Mouse (Mus musculus) heart, adult 11 months (tissue): ENCODE results near the gene Rnaset2a.
"Not testable (repeated sequence)": the region's sequence is repeated elsewhere in the genome, so short reads cannot be mapped to it uniquely, and the experiment has no call there.

ENCODE experiments used
- DNase-seq: peaks from one replicate; pipeline ENCODE4 v3.0.0; 2022

Rnaset2a gene

DNA sequence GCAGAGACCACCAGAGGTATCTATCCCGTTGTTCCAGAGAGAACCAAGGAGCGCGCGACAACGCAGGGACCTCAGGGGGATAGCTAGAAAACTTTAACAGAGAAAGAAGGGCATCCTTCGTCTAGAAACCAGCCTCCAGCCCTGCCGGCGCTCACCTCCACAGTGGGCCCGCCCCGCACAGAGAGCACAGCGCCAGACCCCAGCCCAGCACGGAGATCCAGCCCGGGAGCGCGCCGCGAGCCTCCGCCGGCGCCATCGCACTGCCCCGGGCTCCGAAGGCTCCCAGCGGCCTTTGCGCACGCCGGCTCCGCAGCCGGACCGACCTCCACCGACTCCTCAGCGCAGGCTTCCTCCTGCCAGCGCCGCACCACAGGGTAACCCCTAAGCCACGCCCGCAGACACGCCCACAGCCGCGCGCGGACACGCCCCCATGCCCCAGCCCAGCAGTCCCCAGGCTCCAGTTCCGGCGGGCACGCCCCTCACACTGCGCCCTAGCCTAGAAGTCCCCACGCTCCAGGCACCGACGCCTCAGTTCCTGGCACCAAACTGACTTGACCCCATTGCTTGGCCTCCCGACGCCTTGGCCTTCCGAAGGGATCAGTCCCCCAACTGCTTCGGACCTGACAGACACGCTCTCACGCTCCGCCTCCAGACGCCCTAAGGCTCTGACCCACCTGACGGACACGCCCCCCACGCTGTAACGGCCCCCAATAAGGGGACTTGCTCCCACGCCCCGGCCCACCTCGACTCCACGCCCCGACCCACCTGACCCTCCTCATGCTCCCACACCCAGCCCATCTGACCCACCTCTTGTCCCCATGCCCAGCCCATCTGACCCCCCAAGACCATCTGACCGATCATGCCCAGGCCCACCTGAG is at the start of gene Rnaset2a, which contains the start of gene Gm49673:
Gene Rnaset2a (minus strand): TSS at position 659 of the 878 bp plus-strand sequence.
Gene Gm49673 (minus strand): TSS at position 350 of the 878 bp plus-strand sequence.
- DNase-seq: peak; percentile 97

- DNase-seq: no peak
Measured at GRCm38 (mm10) chr17:8197652-8198051, 49.8 kb upstream of the Rnaset2a start.

GRCm38 (mm10) chr17:8195685-8196376 is 47.9 kb upstream of the Rnaset2a start:
- peak; percentile 91 for DNase-seq

DNA sequence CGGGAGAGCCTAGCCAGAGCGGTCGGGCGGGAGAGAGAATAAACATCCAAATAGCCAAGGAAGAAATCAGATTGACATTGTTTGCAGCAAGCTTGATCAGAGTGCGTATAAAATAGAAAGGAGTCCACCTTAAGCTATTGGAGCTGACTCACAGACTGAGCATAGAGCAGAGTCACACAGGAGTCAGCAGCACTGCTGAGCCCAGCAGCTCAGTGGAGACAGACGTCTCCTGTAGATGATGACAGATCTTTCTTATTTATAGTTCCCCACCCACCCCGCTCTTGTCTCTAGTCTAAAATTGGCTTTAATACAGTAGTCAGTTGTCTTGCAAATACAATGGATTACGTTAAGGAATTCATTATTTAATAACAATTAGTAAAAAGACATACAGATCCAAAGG is 45.8 kb upstream of the Rnaset2a start:
- no peak for DNase-seq

- peak; percentile 81 for DNase-seq
Measured at GRCm38 (mm10) chr17:8184217-8184616, 36.3 kb upstream of the Rnaset2a start.

DNA sequence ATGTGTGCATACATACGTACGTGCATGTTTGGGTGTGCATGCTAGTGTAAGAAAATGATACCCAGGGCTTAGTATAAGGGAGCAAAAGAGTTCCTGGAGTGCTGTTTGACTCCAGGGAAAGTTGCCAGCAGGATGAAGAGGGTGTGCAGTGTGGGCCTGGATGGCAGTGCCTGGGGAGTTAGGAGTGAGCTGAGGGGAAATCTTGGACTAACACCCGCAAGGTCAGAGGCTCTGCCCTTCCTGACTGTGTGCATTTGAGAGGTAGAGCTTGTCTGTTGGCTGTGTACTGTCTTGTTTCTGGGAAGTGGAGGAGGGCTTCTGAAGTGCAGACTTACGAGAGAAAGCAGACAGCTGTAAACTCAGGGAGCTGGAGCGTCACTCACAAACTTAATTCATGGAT is 35.9 kb upstream of the Rnaset2a start:
- DNase-seq: peak; percentile 89

GRCm38 (mm10) chr17:8177090-8177489 is 29.2 kb upstream of the Rnaset2a start:
- no peak for DNase-seq

DNA sequence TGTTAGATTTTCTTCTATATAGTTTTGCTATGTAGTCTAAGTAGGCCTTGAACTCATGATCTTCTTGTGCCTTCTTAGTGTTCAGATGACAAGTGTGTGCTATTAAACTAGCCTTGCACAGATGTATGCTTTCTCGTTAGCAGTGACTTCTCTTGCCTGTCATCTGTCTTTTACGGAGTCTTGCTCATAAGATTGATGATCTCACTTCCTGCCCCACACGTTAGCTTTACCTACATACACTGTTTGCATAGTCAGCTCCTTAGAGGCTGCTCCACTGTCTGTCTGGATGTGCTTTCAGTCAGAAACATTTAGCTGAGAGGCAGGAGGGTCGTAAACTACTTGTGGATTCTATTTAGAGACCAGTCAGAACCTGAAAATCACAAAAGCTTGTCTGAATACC is 23.2 kb upstream of the Rnaset2a start:
- DNase-seq: no peak

DNA sequence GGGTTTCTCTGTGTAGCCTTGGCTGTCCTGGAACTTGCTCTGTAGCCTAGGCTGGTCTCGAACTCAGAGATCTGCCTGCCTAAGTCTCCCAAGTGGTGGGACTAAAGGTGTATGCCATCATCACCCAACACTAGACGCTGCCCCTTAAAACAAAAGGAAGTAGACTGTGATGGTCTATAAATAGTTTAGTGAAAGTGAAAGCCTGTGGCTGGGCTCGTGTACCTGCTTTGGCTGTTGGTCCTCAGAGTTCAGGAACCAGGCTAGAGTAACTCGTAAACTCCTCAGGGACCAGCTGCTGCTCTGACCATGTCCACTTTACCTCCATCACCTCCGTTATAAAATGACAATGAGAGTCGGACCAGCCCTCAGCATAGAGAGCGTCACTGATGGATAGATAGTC is 22.4 kb upstream of the Rnaset2a start:
- DNase-seq: no peak

- DNase-seq: peak; percentile 95
Measured at GRCm38 (mm10) chr17:8167436-8167835, 19.5 kb upstream of the Rnaset2a start.

GRCm38 (mm10) chr17:8166454-8166853 is 18.6 kb upstream of the Rnaset2a start:
- DNase-seq: not testable (repeated sequence)

DNA sequence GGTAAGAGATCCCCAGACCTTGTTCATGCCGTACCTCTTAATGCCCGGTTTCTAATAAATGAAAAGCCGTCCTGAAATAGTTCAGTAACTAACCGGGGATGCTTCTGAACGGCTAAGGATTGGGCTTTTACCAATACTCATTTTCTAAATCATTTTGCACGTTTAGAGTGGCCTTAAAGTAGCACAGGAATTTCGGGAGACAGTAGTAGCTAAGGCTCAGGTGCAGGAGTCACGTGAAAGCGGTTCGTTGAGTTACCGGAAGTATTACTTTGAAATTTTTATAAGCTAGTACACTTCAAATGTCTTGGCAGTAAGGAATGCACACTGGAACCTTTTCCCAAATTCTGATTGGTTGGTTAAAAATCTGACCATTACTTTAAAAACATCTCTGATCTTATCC is 18.1 kb upstream of the Rnaset2a start:
- not testable (repeated sequence) for DNase-seq

DNA sequence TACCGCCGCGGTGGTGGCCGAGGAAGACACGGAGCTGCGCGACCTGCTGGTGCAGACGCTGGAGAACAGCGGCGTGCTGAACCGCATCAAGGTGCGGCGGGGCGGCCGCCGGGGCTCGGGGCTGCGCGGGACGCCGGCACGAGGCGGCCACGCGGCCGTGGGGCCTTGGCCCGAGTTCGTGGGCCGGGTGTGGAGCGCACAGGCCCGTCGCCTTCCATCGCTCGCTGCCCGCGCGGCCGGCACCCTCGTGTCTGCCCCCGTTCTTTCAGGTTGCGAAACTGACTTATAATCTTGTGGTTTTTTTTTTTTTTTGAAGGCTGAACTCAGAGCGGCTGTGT is 17.7 kb upstream of the Rnaset2a start:
- DNase-seq: peak; percentile 96

GRCm38 (mm10) chr17:8164701-8165607 is 17.1 kb upstream of the Rnaset2a start, which contains the start of gene Fgfr1op:
Gene Fgfr1op (plus strand): TSS chr17:8165501.
- DNase-seq: peak; percentile 98

GRCm38 (mm10) chr17:8160969-8161368 is 13.1 kb upstream of the Rnaset2a start:
- not testable (repeated sequence) for DNase-seq

- DNase-seq: peak; percentile 90
Measured at GRCm38 (mm10) chr17:8158627-8159026, 10.7 kb upstream of the Rnaset2a start.

GRCm38 (mm10) chr17:8155982-8156381 is 8.1 kb upstream of the Rnaset2a start:
- not testable (repeated sequence) for DNase-seq

DNA sequence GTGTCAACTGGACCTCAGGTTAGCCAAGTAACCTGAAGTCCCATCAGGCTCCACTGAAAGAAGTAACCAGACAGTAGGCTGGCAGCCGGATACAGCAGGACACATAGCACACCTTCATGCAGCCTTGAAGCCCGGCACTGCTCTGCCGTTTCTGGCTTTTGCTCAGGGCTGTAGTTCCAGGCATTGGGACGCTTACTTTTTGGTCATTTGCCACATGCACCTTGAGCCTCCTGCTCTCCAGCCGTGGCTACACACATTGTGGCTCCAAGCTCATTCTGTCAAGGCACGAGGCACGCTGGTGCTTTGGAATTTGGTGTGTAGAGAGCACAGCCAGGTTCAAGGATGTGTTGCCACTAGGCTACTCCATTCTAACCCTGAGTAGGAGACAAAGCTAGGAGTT is 7.1 kb upstream of the Rnaset2a start:
- DNase-seq: not testable (repeated sequence)

DNA sequence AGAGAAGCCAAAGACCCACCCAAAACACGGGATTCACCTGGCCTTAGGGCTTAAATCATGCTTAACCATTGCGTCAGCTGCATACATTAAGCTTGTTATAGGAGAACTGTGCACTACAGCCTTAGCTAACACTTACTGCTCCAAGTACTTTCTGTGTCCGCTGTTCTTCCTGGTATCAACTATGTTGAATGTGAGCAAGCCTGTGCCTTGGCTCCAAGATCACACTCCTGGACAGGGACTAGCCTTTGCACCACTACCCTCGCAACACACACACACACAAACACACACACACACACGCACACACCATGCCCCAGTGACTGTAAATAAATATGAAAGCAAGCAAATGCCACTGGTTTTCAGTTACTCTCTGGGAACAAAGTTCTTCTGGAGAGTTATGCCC is 966 bp downstream of the Rnaset2a start:
- DNase-seq: not testable (repeated sequence)

DNA sequence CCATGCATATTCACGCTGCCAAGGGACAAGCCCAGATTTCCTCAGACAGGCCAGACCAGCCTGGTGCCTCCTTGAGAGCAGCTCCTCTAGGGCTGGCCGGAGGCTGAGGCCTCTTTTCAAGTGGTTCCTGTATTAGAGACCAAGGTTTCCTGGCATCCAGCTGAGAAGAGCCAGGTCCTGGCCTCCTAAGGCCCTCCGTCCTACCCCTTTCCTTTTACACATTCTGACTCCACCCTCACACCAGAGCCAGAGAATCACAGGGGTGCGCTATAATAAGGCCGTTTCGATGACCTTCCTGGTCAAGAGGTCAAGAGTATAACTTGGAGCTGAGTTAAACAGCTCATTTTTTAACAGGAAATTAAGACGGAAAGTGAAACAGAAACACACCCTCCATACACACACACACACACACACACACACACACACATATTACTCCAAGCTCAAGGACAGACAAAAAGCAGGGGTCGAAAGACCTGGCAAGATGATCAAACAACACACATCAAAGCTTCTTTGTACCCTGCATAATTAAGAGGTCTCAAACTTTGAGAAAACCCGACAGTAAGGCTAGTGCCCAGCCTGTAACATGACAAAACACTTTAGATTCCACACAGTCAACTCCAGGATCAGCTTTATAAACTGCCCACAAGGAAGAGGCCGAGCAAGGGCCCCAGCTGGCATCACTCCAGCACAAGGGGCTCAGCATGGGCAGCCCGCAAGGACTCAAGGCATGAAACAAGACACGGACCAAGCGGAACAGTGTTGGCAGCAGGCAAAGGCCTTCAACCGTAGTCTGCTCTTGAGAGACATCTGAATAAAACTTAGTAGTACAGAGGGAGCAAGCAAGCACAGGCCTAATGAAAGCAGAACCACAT is 3.9 kb downstream of the Rnaset2a start:
- DNase-seq: peak; percentile 97

DNA sequence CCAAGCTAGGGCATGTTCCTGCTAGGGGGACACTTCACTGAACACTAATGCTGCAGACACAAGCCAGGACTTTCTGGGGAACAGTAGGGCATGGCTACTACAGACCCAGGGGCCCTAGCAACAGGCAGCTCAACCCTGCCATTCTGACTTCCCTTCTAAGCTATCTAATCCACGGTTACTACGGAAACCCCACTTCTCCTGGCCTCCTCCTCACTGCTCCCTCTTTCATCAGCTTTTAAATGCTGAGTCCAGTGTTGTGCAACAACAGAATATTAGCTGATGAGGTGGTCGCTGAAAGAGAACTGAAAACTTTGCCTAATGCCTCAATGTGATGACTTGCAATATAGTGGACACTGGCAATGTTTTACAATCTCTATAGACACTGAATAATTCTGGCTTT is 7.7 kb downstream of the Rnaset2a start:
- DNase-seq: peak; percentile 95

- DNase-seq: peak; percentile 88
Measured at GRCm38 (mm10) chr17:8138116-8138515, 9.8 kb downstream of the Rnaset2a start.
